19 mouse cellular contexts compared by ENCODE assay signal in genomic region chr9:107696106-107696479, GRCm38 (mm10). TPM values are rescaled to one million over a fixed set of nuclear protein-coding genes. Genes with fewer than 3 reads are reported as not detected.
A peak's percentile ranks its signal among the peaks of the same experiment; 100 is the strongest.
DNase-seq lines count a peak whose midpoint lies in the region; ATAC-seq and TF ChIP-seq lines count a peak whose summit lies in the region.
"Had no signal": no experiment of that assay in that cellular context is flagged by ENCODE, and none has a peak within 500 bp of the region (broad histone marks: within the 10 kb centered on the region; RNA-seq: fewer than 3 reads in every experiment).

No protein-coding gene starts in this region.

- whole genome bisulfite sequencing in heart, embryonic 16.5 days = 47% methylated on average over 6 of the region's 6 CpGs
- 34% methylated on average over 6 of the region's 6 CpGs for WGBS in lung, embryonic 14.5 days
- WGBS in limb, embryonic 11.5 days = 56% methylated on average over 6 of the region's 6 CpGs

- H3K9me3 ChIP-seq in heart, embryonic 16.5 days (replicated peaks; ENCODE audit: control insufficient read depth, low read length) = no peaks in the 10 kb centered on the region
- H3K9me3 ChIP-seq in lung, embryonic 14.5 days (ENCODE audit: low read depth, low read length) = no peaks in the 10 kb centered on the region
- no peaks in the 10 kb centered on the region for H3K9me3 ChIP-seq in limb, embryonic 11.5 days (ENCODE audit: control insufficient read depth, low read length)
- H3K9me3 ChIP-seq: forebrain, embryonic 15.5 days; limb, embryonic 13.5 days; neural tube, embryonic 13.5 days had no signal

- no peak for ATAC-seq in heart, embryonic 16.5 days (replicated peaks; ENCODE audit: extremely low read depth, insufficient read depth, low FRiP score)
- ATAC-seq in lung, embryonic 14.5 days (ENCODE audit: insufficient read depth) = no peak
- no peak for ATAC-seq in limb, embryonic 11.5 days (ENCODE audit: insufficient number of reproducible peaks, low FRiP score, low TSS enrichment, low read depth)
- ATAC-seq: CD4-positive, CD25-positive, alpha-beta regulatory T cell, adult 4 months; forebrain, embryonic 15.5 days; Patski had no signal

- no peak for DNase-seq in heart, postnatal 36 days
- no peak for DNase-seq in lung, embryonic 14.5 days
- DNase-seq in lung, adult 18-20 months = no peak
- DNase-seq in limb, embryonic 11.5 days (ENCODE audit: low spot score) = no peak
- DNase-seq in ovary, postnatal 36 days (ENCODE audit: low spot score) = no peak
- no peak for DNase-seq in right cerebral cortex, postnatal 10 days (ENCODE audit: low spot score in 2 of 2)
- DNase-seq: adrenal gland, postnatal 14 days; cerebellum, adult 11 months; gastrocnemius, postnatal 25 days; right cerebral cortex, postnatal 4 days; thymus, postnatal 36 days had no signal

- H3K27me3 ChIP-seq in heart, embryonic 16.5 days (ENCODE audit: control insufficient read depth, insufficient read depth, low read length) = no peaks in the 10 kb centered on the region
- H3K27me3 ChIP-seq in lung, embryonic 14.5 days (ENCODE audit: insufficient read depth, low read length) = no peaks in the 10 kb centered on the region
- H3K27me3 ChIP-seq in limb, embryonic 11.5 days (ENCODE audit: control insufficient read depth, insufficient read depth, low read length) = no peaks in the 10 kb centered on the region
- H3K27me3 ChIP-seq: forebrain, embryonic 15.5 days; limb, embryonic 13.5 days; neural tube, embryonic 13.5 days; Patski had no signal

- H3K4me3 ChIP-seq in heart, embryonic 16.5 days (ENCODE audit: low read length) = no peak overlapping the region
- no peak overlapping the region for H3K4me3 ChIP-seq in lung, embryonic 14.5 days (ENCODE audit: low read depth, low read length)
- no peak overlapping the region for H3K4me3 ChIP-seq in brown adipose tissue, adult 24 weeks (ENCODE audit: insufficient read depth, low read depth, low read length)
- no peak overlapping the region for H3K4me3 ChIP-seq in limb, embryonic 11.5 days (ENCODE audit: low read depth, low read length)
- H3K4me3 ChIP-seq: forebrain, embryonic 15.5 days; limb, embryonic 13.5 days; neural tube, embryonic 13.5 days had no signal

- H3K4me1 ChIP-seq in heart, embryonic 16.5 days (ENCODE audit: control insufficient read depth, insufficient read depth, low read length) = peaks cover 44% of the 10 kb centered on the region
- peaks cover 57% of the 10 kb centered on the region for H3K4me1 ChIP-seq in lung, embryonic 14.5 days (ENCODE audit: insufficient read depth)
- H3K4me1 ChIP-seq in brown adipose tissue, adult 24 weeks (ENCODE audit: control insufficient read depth, insufficient read depth, insufficient read length, low read length) = peaks cover 31% of the 10 kb centered on the region
- peaks cover 44% of the 10 kb centered on the region for H3K4me1 ChIP-seq in limb, embryonic 11.5 days (ENCODE audit: control insufficient read depth, insufficient read depth, low read length)

- no peak overlapping the region for H3K9ac ChIP-seq in heart, embryonic 16.5 days (ENCODE audit: low read length)
- no peak overlapping the region for H3K9ac ChIP-seq in lung, embryonic 14.5 days
- no peak overlapping the region for H3K9ac ChIP-seq in limb, embryonic 11.5 days (ENCODE audit: low read length)
- H3K9ac ChIP-seq: forebrain, embryonic 15.5 days; limb, embryonic 13.5 days; neural tube, embryonic 13.5 days had no signal

- no peak overlapping the region for H3K4me2 ChIP-seq in heart, embryonic 16.5 days (ENCODE audit: low read depth, low read length)
- no peak overlapping the region for H3K4me2 ChIP-seq in lung, embryonic 14.5 days
- no peak overlapping the region for H3K4me2 ChIP-seq in limb, embryonic 11.5 days (ENCODE audit: low read depth, severe bottlenecking)
- H3K4me2 ChIP-seq: forebrain, embryonic 15.5 days; limb, embryonic 13.5 days; neural tube, embryonic 13.5 days had no signal

- intact Hi-C loops in heart, postnatal 36 days (cut with DNase I) = no loop called here

- no peak for TF ChIP-seq CTCF in lung, embryonic 14.5 days (IDR thresholded peaks at IDR 0.05; ENCODE audit: low read depth)

- H3K27ac ChIP-seq in heart, embryonic 16.5 days (ENCODE audit: low read length) = peak overlapping the region; percentile 38
- peak overlapping the region; percentile 44; the same call in 1 of the 2 replicates for H3K27ac ChIP-seq in lung, embryonic 14.5 days (ENCODE audit: low read depth)
- H3K27ac ChIP-seq in brown adipose tissue, adult 24 weeks (replicated peaks; ENCODE audit: low read depth, low read length) = peak overlapping the region; percentile 80
- H3K27ac ChIP-seq in limb, embryonic 11.5 days (replicated peaks; ENCODE audit: low read depth, low read length) = 0 out of 2 replicates have a peak overlapping the region, but pooled peaks have one; percentile 6
- H3K27ac ChIP-seq: forebrain, embryonic 15.5 days; neural tube, embryonic 13.5 days had no signal

- no peaks in the 10 kb centered on the region for H3K36me3 ChIP-seq in heart, embryonic 16.5 days (ENCODE audit: control insufficient read depth, insufficient read depth)
- H3K36me3 ChIP-seq in lung, embryonic 14.5 days (ENCODE audit: insufficient read depth) = peaks cover 33% of the 10 kb centered on the region
- H3K36me3 ChIP-seq in limb, embryonic 11.5 days (ENCODE audit: control insufficient read depth, insufficient read depth, low read length) = peaks cover 14% of the 10 kb centered on the region

RNA-seq across cellular contexts. Expression of gene Sema3f, which starts 14.2 kb away (rescaled TPM):
- 3.9 and 4.7 TPM in 2 replicates for polyA plus RNA-seq in heart, embryonic 16.5 days (2015; fragmentation: Nextera tagmentation; extraction: Ambion mirVana)
- 10 to 100 TPM; 16.0 to 16.9 TPM for total RNA-seq in heart, postnatal 36 days (2021)
- polyA plus RNA-seq in lung, embryonic 14.5 days (2014; fragmentation: Nextera tagmentation; extraction: Ambion mirVana) = 16.7 and 22.1 TPM in 2 replicates
- 3.1 and 3.2 TPM in 2 replicates for polyA plus RNA-seq in brown adipose tissue, adult 24 weeks (2012; ENCODE audit: insufficient read depth, insufficient read length, missing spikeins)
- polyA plus RNA-seq in limb, embryonic 11.5 days (2014; fragmentation: Nextera tagmentation; extraction: Ambion mirVana) = 27.4 and 32.5 TPM in 2 replicates
- polyA plus RNA-seq: CD4-positive, CD25-positive, alpha-beta regulatory T cell, adult 4 months had no signal

RNA-seq across cellular contexts. Expression of gene Gnat1, which starts 16.6 kb away (rescaled TPM):
- polyA plus RNA-seq in heart, embryonic 16.5 days (2015; fragmentation: Nextera tagmentation; extraction: Ambion mirVana) = 0.39 TPM in 2 replicates
- total RNA-seq in heart, postnatal 36 days (2021) = not detected
- 0.72 and 0.89 TPM in 2 replicates for polyA plus RNA-seq in lung, embryonic 14.5 days (2014; fragmentation: Nextera tagmentation; extraction: Ambion mirVana)
- polyA plus RNA-seq in brown adipose tissue, adult 24 weeks (2012; ENCODE audit: insufficient read depth, insufficient read length, missing spikeins) = not detected in 2 replicates
- polyA plus RNA-seq in limb, embryonic 11.5 days (2014; fragmentation: Nextera tagmentation; extraction: Ambion mirVana) = 1.7 and 1.8 TPM in 2 replicates
- total RNA-seq: gastrocnemius, postnatal 25 days; megakaryocyte-erythroid progenitor cell, adult 5-6 weeks had no signal

RNA-seq across cellular contexts. Expression of gene Slc38a3, which starts 26.8 kb away (rescaled TPM):
- polyA plus RNA-seq in heart, embryonic 16.5 days (2015; fragmentation: Nextera tagmentation; extraction: Ambion mirVana) = 3.3 and 3.9 TPM in 2 replicates
- 10 to 100 TPM; 66.0 to 80.3 TPM for total RNA-seq in heart, postnatal 36 days (2021)
- polyA plus RNA-seq in lung, embryonic 14.5 days (2014; fragmentation: Nextera tagmentation; extraction: Ambion mirVana) = 3.6 and 4.8 TPM in 2 replicates
- polyA plus RNA-seq in brown adipose tissue, adult 24 weeks (2012; ENCODE audit: insufficient read depth, insufficient read length, missing spikeins) = 0.83 and 3.3 TPM in 2 replicates
- 3.4 and 4.1 TPM in 2 replicates for polyA plus RNA-seq in limb, embryonic 11.5 days (2014; fragmentation: Nextera tagmentation; extraction: Ambion mirVana)
- total RNA-seq: megakaryocyte-erythroid progenitor cell, adult 5-6 weeks had no signal
- polyA plus RNA-seq: CD4-positive, CD25-positive, alpha-beta regulatory T cell, adult 4 months had no signal

Comparison
In these comparisons a context has a peak if more than half of its experiments do, and no peak if none do; other contexts are left out.
1. H3K27ac ChIP-seq: peak in every context shown above with its lines; median percentile 80 in brown adipose tissue, adult 24 weeks; 44 in lung, embryonic 14.5 days; 38 in heart, embryonic 16.5 days; 6 in limb, embryonic 11.5 days.